Mouse (Mus musculus) MEL (cell line): ENCODE data around the gene Cmtm7.

Experiments
- CHD2 ChIP-seq: IDR thresholded peaks from 2 replicates; pipeline ENCODE4 v1.6.1; 2011; ENCODE audit warnings: low read length, improper control_type of control experiment
- CTCF ChIP-seq, 3 experiments: IDR thresholded peaks in 2 of 3; conservative IDR thresholded peaks in 1 of 3; 2 replicates each; pipeline ENCODE4 v1.5.1; 2011 to 2012; ENCODE audit warnings: low read length in 3 of 3, low read depth in 2 of 3, mild to moderate bottlenecking in 2 of 3, improper control_type of control experiment in 1 of 3, inconsistent platforms in 1 of 3, mixed read lengths in 1 of 3, moderate library complexity in 1 of 3; ENCODE audit not compliant: control insufficient read depth in 1 of 3, insufficient read depth in 1 of 3, poor library complexity in 1 of 3, severe bottlenecking in 1 of 3
- E2F4 ChIP-seq: IDR thresholded peaks from 2 replicates; pipeline ENCODE4 v1.6.1; 2011; ENCODE audit warnings: low read depth, low read length, improper control_type of control experiment, borderline replicate concordance
- MXI1 ChIP-seq: IDR thresholded peaks from 2 replicates; pipeline ENCODE4 v1.6.1; 2011; ENCODE audit warnings: mild to moderate bottlenecking, low read depth, low read length, improper control_type of control experiment
- NRF1 ChIP-seq: IDR thresholded peaks from 2 replicates; pipeline ENCODE4 v1.6.1; 2014; ENCODE audit warnings: low read depth, mild to moderate bottlenecking, inconsistent platforms, low read length, improper control_type of control experiment, moderate library complexity; ENCODE audit not compliant: poor library complexity, insufficient read depth, severe bottlenecking
- UBTF ChIP-seq: IDR thresholded peaks from 2 replicates; pipeline ENCODE4 v1.6.1; 2012; ENCODE audit warnings: low read depth, mild to moderate bottlenecking, inconsistent platforms, low read length, improper control_type of control experiment, moderate library complexity, borderline replicate concordance; ENCODE audit not compliant: insufficient read depth
- USF1 ChIP-seq: IDR thresholded peaks from 2 replicates; pipeline ENCODE4 v1.6.1; 2014; ENCODE audit warnings: low read depth, mild to moderate bottlenecking, inconsistent platforms, low read length, improper control_type of control experiment, moderate library complexity
- USF2 ChIP-seq, 2 experiments: IDR thresholded peaks; 2 replicates each; pipeline ENCODE4 v1.6.1; 2011 to 2012; ENCODE audit warnings: improper control_type of control experiment in 2 of 2, low read length in 2 of 2, borderline replicate concordance in 1 of 2, inconsistent platforms in 1 of 2, low read depth in 1 of 2, mild to moderate bottlenecking in 1 of 2; ENCODE audit not compliant: insufficient read depth in 1 of 2
- ZMIZ1 ChIP-seq: IDR thresholded peaks from 2 replicates; pipeline ENCODE4 v1.6.1; 2012; ENCODE audit warnings: low read depth, mild to moderate bottlenecking, inconsistent platforms, low read length, improper control_type of control experiment, moderate library complexity
- ZNF384 ChIP-seq: IDR thresholded peaks from 2 replicates; pipeline ENCODE4 v1.6.1; 2012; ENCODE audit warnings: low read depth, mild to moderate bottlenecking, inconsistent platforms, low read length, improper control_type of control experiment

DNA sequence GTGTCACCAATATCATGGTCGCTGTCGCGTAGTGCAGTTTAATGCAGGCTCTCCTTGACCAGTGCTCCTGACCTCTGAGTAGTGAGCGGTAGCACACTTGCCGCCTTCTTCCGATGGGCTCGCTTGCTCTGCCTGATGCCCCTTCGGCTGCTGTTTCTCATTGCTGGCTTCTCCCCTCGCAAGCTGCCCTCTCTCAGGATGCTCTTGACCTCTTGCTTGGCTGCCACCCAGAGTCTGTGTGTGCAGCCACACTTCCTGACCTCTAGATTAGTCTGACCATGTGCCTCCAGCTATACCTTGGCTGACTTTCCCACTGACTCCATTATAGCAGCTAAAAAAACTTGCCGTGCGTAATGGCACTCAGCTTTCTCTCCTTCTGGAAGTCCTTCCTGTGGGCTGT lies 45.2 kb downstream of the Cmtm7 start:
- no peak for TF ChIP-seq USF2 (IDR thresholded peaks at IDR 0.05; ENCODE audit: borderline replicate concordance in 1 of 2, insufficient read depth in 1 of 2, low read depth in 1 of 2, low read length in 2 of 2)
- TF ChIP-seq MXI1: no peak
- TF ChIP-seq CHD2: no peak
- no peak for TF ChIP-seq CTCF (IDR thresholded peaks at IDR 0.05 in 2 of 3, conservative IDR thresholded peaks at IDR 0.05 in 1 of 3; ENCODE audit: control insufficient read depth in 1 of 3, insufficient read depth in 1 of 3, low read depth in 2 of 3, low read length in 3 of 3, poor library complexity in 1 of 3, severe bottlenecking in 1 of 3)
- TF ChIP-seq USF1: no peak
- no peak for TF ChIP-seq NRF1
- TF ChIP-seq ZNF384: no peak
- no peak for TF ChIP-seq UBTF
- TF ChIP-seq E2F4: no peak
- no peak for TF ChIP-seq ZMIZ1
